Mouse (Mus musculus): ENCODE results near the gene Hoxb1.

- no peak for TF ChIP-seq POLR2A (IDR thresholded peaks at IDR 0.05; ENCODE audit: extremely low read depth, insufficient read depth, low read length)
- no peak for TF ChIP-seq CTCF (IDR thresholded peaks at IDR 0.05; ENCODE audit: low read depth, low read length)
Measured at GRCm38 (mm10) chr11:96328605-96329004, 36.9 kb upstream of the Hoxb1 start.

Data from liver, adult 2 months (tissue).